Mouse (Mus musculus): ENCODE data around the gene Pagr1b.

Gene Pagr1b

GRCm38 (mm10) chr7:126951741-126952140 is 64.5 kb downstream of the Pagr1b start:
- DNase-seq (ENCODE audit: low read depth, low spot score): no peak

Data from ZHBTc4 (cell line).